Mouse (Mus musculus): Measurements from ENCODE around the gene Tceal5. TPM values are rescaled to one million over a fixed set of nuclear protein-coding genes. Genes with fewer than 3 reads are reported as not detected.

Gene Tceal5
- total RNA-seq, 2 experiments from 2014 or later: 24.1 to 39.5 TPM

GRCm38 (mm10) chrX:136172118-136172551 is 31.5 kb downstream of the Tceal5 start, which contains the start of gene Tceal8:
Gene Tceal8, minus strand, starts transcription at chrX:136172342.
- peak; percentile 71 for DNase-seq (ENCODE audit: low spot score)

DNA sequence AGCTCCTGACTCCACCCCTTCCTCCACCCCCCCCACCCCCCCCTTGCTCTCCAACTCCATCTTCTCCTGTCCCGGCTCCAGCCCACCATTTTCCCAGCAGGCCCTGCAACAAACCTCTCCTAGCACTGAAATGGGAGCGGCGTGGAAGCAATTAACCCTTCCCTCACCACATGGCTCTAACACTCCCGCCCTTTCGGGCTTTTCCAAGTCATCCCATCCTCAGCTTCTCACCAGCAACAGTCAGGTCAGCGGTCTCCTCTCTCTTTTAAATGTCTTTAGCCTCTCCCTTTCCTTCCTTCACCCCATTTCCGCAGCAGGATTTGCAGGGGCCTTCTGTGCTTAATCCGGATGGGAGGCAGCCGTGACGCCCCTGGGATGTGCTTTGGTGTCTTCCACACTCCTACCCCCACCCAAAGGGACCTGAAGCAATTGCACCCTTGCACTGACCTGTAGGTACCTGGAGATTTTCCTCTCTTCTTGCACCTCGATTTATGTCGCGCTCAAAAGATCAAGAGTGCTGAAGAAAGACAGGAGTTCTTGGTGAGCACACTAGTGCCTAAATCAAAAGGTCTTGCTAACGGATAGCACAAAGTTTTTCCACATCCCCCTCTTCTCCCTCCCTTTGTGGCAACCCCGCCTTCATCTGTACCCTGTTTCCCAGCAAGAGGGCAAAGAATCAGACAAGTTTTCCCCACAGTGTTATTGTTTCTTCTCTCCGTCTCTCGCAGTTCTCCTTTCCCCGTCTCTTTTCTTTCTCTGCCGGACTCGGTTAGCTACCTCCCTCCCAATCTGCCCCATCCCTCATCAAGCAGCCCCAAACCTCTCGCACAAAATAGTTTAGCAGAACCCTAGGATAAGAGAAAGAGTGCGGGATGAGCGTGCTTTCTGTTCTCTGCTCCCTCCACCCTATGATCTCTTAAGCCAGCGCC is 32.2 kb downstream of the Tceal5 start:
- peak; percentile 34 for DNase-seq (ENCODE audit: low spot score)

DNA sequence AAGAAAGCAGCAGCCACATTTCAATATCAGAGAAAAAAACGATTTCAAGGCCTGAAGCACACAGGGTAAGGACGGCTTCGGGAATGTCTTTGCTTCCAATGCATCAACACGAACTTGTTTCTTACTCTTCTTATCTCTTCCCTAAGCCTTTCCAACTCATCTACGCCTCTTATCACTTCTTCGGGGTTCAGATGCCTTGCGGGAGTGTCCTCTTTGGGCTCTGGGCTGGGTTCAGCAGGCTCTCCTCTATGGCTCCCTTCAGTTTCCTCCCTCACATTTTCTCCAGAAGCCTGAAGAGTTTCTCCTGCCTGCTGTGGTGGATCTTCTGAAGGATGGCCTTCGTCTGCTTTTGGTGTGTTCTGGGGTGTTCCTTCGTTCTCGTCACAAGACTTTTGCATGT is 33.1 kb downstream of the Tceal5 start:
- no peak for DNase-seq (ENCODE audit: low spot score)

Small RNAs within 50 kb of the gene (microRNA-seq; reads per million reads assigned to microRNA genes)
- not detected for gene Mir6383

Other genes with a start within 250 kb of the Tceal5 start
- 1 to 10 TPM in 1 of 2 experiments, under 1 TPM in 1; 0.25 to 1.0 TPM for gene Arxes2, start 210.1 kb downstream of the Tceal5 start, total RNA-seq (2021)
- gene Arxes1, start 170.5 kb downstream of the Tceal5 start, total RNA-seq (2021): not detected
- gene Bex2, start 135.6 kb downstream of the Tceal5 start, total RNA-seq (2021): not detected
- not detected for gene Nxf3, start 118.6 kb downstream of the Tceal5 start, total RNA-seq (2021)
- not detected for gene Bex4, start 64.9 kb downstream of the Tceal5 start, total RNA-seq (2021)
- gene Tceal8, start 31.5 kb downstream of the Tceal5 start, total RNA-seq (2021): 10 to 100 TPM in 1 of 2 experiments, 1 to 10 TPM in 1; 3.7 to 10.3 TPM
- 10 to 100 TPM; 24.1 to 40.7 TPM for gene Tceal7, start 10.9 kb upstream of the Tceal5 start, total RNA-seq (2021)
- 10 to 100 TPM in 1 of 2 experiments, 1 to 10 TPM in 1; 8.6 to 43.9 TPM for gene Bex1, start 11.6 kb upstream of the Tceal5 start, total RNA-seq (2021)
- gene Tceal9, start 41.2 kb upstream of the Tceal5 start, total RNA-seq (2021): 10 to 100 TPM; 23.4 to 29.8 TPM
- gene Bex3, start 66.4 kb upstream of the Tceal5 start, total RNA-seq (2021): 1 to 10 TPM; 2.1 to 2.6 TPM